ENCODE assay signal across 7 mouse cellular contexts in genomic region chr12:109527414-109528262, GRCm38 (mm10).
DNase-seq lines count a peak whose midpoint lies in the region; ATAC-seq lines count a peak whose summit lies in the region.

No protein-coding gene starts in this region.

- H3K9me3 ChIP-seq in neural tube, embryonic 11.5 days (ENCODE audit: control insufficient read depth, low read length): peaks cover 10% of the 10 kb centered on the region
- H3K9me3 ChIP-seq in hindbrain, embryonic 10.5 days: peaks cover 58% of the 10 kb centered on the region
- H3K9me3 ChIP-seq in liver, embryonic 15.5 days (replicated peaks): no peaks in the 10 kb centered on the region

- H3K27ac ChIP-seq in neural tube, embryonic 11.5 days (ENCODE audit: low read depth, low read length): no peak overlapping the region
- peak overlapping the region; percentile 54; the same call in 1 of the 2 replicates for H3K27ac ChIP-seq in hindbrain, embryonic 10.5 days
- H3K27ac ChIP-seq in liver, embryonic 15.5 days (replicated peaks): no peak overlapping the region

- H3K9ac ChIP-seq in neural tube, embryonic 11.5 days (ENCODE audit: low read length): no peak overlapping the region
- no peak overlapping the region for H3K9ac ChIP-seq in liver, embryonic 15.5 days

- peak overlapping the region; percentile 16; the same call in 1 of the 2 replicates for H3K4me3 ChIP-seq in neural tube, embryonic 11.5 days (ENCODE audit: low read depth, low read length)
- peak overlapping the region; percentile 47 for H3K4me3 ChIP-seq in hindbrain, embryonic 10.5 days
- H3K4me3 ChIP-seq in liver, embryonic 15.5 days (replicated peaks): peak overlapping the region; percentile 4; the same call in 1 of the 2 replicates

- ATAC-seq in neural tube, embryonic 11.5 days (ENCODE audit: insufficient read depth, low FRiP score, low TSS enrichment): no peak; the same call in 1 of the 2 replicates
- ATAC-seq in liver, embryonic 15.5 days (ENCODE audit: insufficient read depth): peak; percentile 63

- DNase-seq in neural tube, embryonic 11.5 days (ENCODE audit: low spot score): no peak
- no peak for DNase-seq in neural tube, embryonic 10.5 days (ENCODE audit: extremely low spot score, low spot score)
- DNase-seq in hindbrain, embryonic 10.5 days (ENCODE audit: low spot score): peak; percentile 56
- no peak for DNase-seq in spleen, postnatal 36 days (ENCODE audit: low spot score in 2 of 2)
- DNase-seq in adrenal gland, adult (ENCODE audit: inconsistent age in 2 of 2, low spot score in 1 of 2): no peak
- no peak for DNase-seq in adrenal gland, postnatal 4 days (ENCODE audit: low spot score in 2 of 2)

- no peaks in the 10 kb centered on the region for H3K27me3 ChIP-seq in neural tube, embryonic 11.5 days (ENCODE audit: control insufficient read depth, insufficient read depth, low read length)
- H3K27me3 ChIP-seq in hindbrain, embryonic 10.5 days (ENCODE audit: insufficient read depth, poor library complexity, severe bottlenecking): peaks cover 10% of the 10 kb centered on the region; the same call in 1 of the 2 replicates
- H3K27me3 ChIP-seq in liver, embryonic 15.5 days: peaks cover 43% of the 10 kb centered on the region

- peaks cover 13% of the 10 kb centered on the region; the same call in 1 of the 2 replicates for H3K4me1 ChIP-seq in neural tube, embryonic 11.5 days (ENCODE audit: control insufficient read depth, insufficient read depth, low read length)
- peaks cover 69% of the 10 kb centered on the region for H3K4me1 ChIP-seq in hindbrain, embryonic 10.5 days (replicated peaks)
- H3K4me1 ChIP-seq in liver, embryonic 15.5 days (replicated peaks): peaks cover 28% of the 10 kb centered on the region

- H3K4me2 ChIP-seq in neural tube, embryonic 11.5 days (ENCODE audit: low read depth): peak overlapping the region; percentile 38
- peak overlapping the region; percentile 35; the same call in 1 of the 2 replicates for H3K4me2 ChIP-seq in liver, embryonic 15.5 days

- H3K36me3 ChIP-seq in neural tube, embryonic 11.5 days (ENCODE audit: control insufficient read depth, insufficient read depth, low read length): no peaks in the 10 kb centered on the region
- 0 out of 2 replicates have a peak, but pooled peaks cover 7% of the 10 kb centered on the region for H3K36me3 ChIP-seq in hindbrain, embryonic 10.5 days
- no peaks in the 10 kb centered on the region for H3K36me3 ChIP-seq in liver, embryonic 15.5 days (replicated peaks)

- WGBS in neural tube, embryonic 11.5 days: 53% methylated on average over 29 of the region's 29 CpGs
- WGBS in hindbrain, embryonic 10.5 days: 51% methylated on average over 29 of the region's 29 CpGs
- 53% methylated on average over 29 of the region's 29 CpGs for WGBS in liver, embryonic 15.5 days (ENCODE audit: insufficient replicate concordance)
